Mouse (Mus musculus) heart, embryonic 12.5 days (tissue): Measurements from ENCODE around the gene Tbc1d2. TPM values are rescaled to one million over a fixed set of nuclear protein-coding genes. Genes with fewer than 3 reads are reported as not detected.
"Not testable (repeated sequence)": the region's sequence is repeated elsewhere in the genome, so short reads cannot be mapped to it uniquely, and the experiment has no call there.

Source experiments
- ATAC-seq: fragments of 200-750 bp; cut with Nextera tagmentation; 2 replicates; pipeline ENCODE4 v1.8.0; 2017; ENCODE audit warnings: moderate TSS enrichment, moderate library complexity; ENCODE audit not compliant: insufficient number of reproducible peaks, low FRiP score
- H3K27ac ChIP-seq: fragments of 300-500 bp; sonication (generic); 2 replicates; pipeline ENCODE4 v1.5.1; 2016; ENCODE audit warnings: mild to moderate bottlenecking, moderate library complexity; ENCODE audit not compliant: poor library complexity, severe bottlenecking
- H3K27me3 ChIP-seq: fragments of 300-500 bp; sonication (generic); replicated peaks from 2 replicates; pipeline ENCODE4 v1.6.1; 2016; ENCODE audit warnings: mild to moderate bottlenecking, moderate library complexity
- H3K36me3 ChIP-seq: fragments of 300-500 bp; sonication (generic); 2 replicates; pipeline ENCODE4 v1.6.1; 2016; ENCODE audit warnings: mild to moderate bottlenecking, moderate library complexity
- H3K4me1 ChIP-seq: fragments of 300-500 bp; sonication (generic); replicated peaks from 2 replicates; pipeline ENCODE4 v1.6.1; 2016; ENCODE audit warnings: mild to moderate bottlenecking
- H3K4me2 ChIP-seq: fragments of 300-500 bp; sonication (generic); 2 replicates; pipeline ENCODE4 v1.6.1; 2016; ENCODE audit warnings: mild to moderate bottlenecking, moderate library complexity
- H3K4me3 ChIP-seq: fragments of 300-500 bp; sonication (generic); 2 replicates; pipeline ENCODE4 v1.5.1; 2016; ENCODE audit warnings: mild to moderate bottlenecking
- H3K9ac ChIP-seq: fragments of 300-500 bp; sonication (generic); 2 replicates; pipeline ENCODE4 v1.6.1; 2016; ENCODE audit warnings: mild to moderate bottlenecking, moderate library complexity
- H3K9me3 ChIP-seq: fragments of 300-500 bp; sonication (generic); replicated peaks from 2 replicates; pipeline ENCODE4 v1.6.1; 2016; ENCODE audit warnings: mild to moderate bottlenecking, moderate library complexity
- WGBS: fragments of 180-500 bp; shearing (Covaris S2); methylation state at CpG from one replicate; pipeline ENCODE4 v1.1.7; 2016; 5-methylcytosine and 5-hydroxymethylcytosine counted together
- polyA plus RNA-seq: library from polyadenylated mRNA; unstranded; fragments of >200 nt; fragmentation: Nextera tagmentation; extraction: Ambion mirVana; gene quantifications from 2 replicates; pipeline ENCODE4 v1.2.1, GENCODE M21; 2016

Gene Tbc1d2
- polyA plus RNA-seq, 1 experiment from 2014 or later, result 0.51 TPM

- Histone ChIP-seq H3K9me3 (no peaks in the 10 kb centered on the region), H3K36me3 (no peaks in the 10 kb centered on the region), H3K27ac (no peak overlapping the region), H3K4me1 (peaks cover 23% of the 10 kb centered on the region), H3K4me2 (no peak overlapping the region), H3K27me3 (no peaks in the 10 kb centered on the region), H3K4me3 (no peak overlapping the region), H3K9ac (no peak overlapping the region)
- ATAC-seq, result no peak
- 72% methylated on average over 5 of the region's 5 CpGs for WGBS
Measured at GRCm38 (mm10) chr4:46589946-46590684, 59.9 kb downstream of the Tbc1d2 start.

GRCm38 (mm10) chr4:46589151-46589550 lies 60.9 kb downstream of the Tbc1d2 start:
- Histone ChIP-seq H3K9ac (no peak overlapping the region), H3K4me3 (no peak overlapping the region), H3K9me3 (no peaks in the 10 kb centered on the region), H3K27me3 (no peaks in the 10 kb centered on the region), H3K4me2 (no peak overlapping the region), H3K36me3 (no peaks in the 10 kb centered on the region), H3K4me1 (peaks cover 23% of the 10 kb centered on the region), H3K27ac (no peak overlapping the region)
- WGBS, result 76% methylated on average over 8 of the region's 8 CpGs
- no peak for ATAC-seq

GRCm38 (mm10) chr4:46586473-46586872 lies 63.5 kb downstream of the Tbc1d2 start:
- 72% methylated on average over 4 of the region's 4 CpGs for WGBS

GRCm38 (mm10) chr4:46585811-46586190 lies 64.2 kb downstream of the Tbc1d2 start:
- Histone ChIP-seq H3K9me3 (peaks cover 3% of the 10 kb centered on the region), H3K4me2 (no peak overlapping the region; the same call in 1 of the 2 replicates), H3K36me3 (no peaks in the 10 kb centered on the region), H3K27ac (no peak overlapping the region), H3K4me1 (peaks cover 23% of the 10 kb centered on the region), H3K4me3 (no peak overlapping the region), H3K9ac (no peak overlapping the region), H3K27me3 (no peaks in the 10 kb centered on the region)
- 49% methylated on average over 8 of the region's 8 CpGs for WGBS
- ATAC-seq, result no peak

More at GRCm38 (mm10) chr4:46586473-46586872, 63.5 kb downstream of the Tbc1d2 start:
- Histone ChIP-seq H3K9ac (no peak overlapping the region), H3K4me3 (no peak overlapping the region), H3K9me3 (peaks cover 2% of the 10 kb centered on the region; the same call in 1 of the 2 replicates), H3K27ac (no peak overlapping the region), H3K4me1 (peaks cover 23% of the 10 kb centered on the region), H3K4me2 (no peak overlapping the region), H3K36me3 (no peaks in the 10 kb centered on the region), H3K27me3 (no peaks in the 10 kb centered on the region)
- no peak for ATAC-seq

- peaks cover 23% of the 10 kb centered on the region for H3K4me1 ChIP-seq
- 75% methylated on average over 13 of the region's 13 CpGs for WGBS
- H3K9ac ChIP-seq, result no peak overlapping the region
- H3K4me3 ChIP-seq, result no peak overlapping the region
- peaks cover 3% of the 10 kb centered on the region for H3K9me3 ChIP-seq
- no peak for ATAC-seq
- H3K27ac ChIP-seq, result no peak overlapping the region
- H3K4me2 ChIP-seq, result no peak overlapping the region
- no peaks in the 10 kb centered on the region for H3K36me3 ChIP-seq
- H3K27me3 ChIP-seq, result no peaks in the 10 kb centered on the region
Measured at GRCm38 (mm10) chr4:46585041-46585810, 64.8 kb downstream of the Tbc1d2 start.

- H3K36me3 ChIP-seq, H3K9me3 ChIP-seq, H3K27me3 ChIP-seq, H3K4me2 ChIP-seq, ATAC-seq, H3K9ac ChIP-seq, H3K4me3 ChIP-seq, H3K27ac ChIP-seq: not testable (repeated sequence)
- WGBS, result 75% methylated on average over 3 of the region's 3 CpGs
- H3K4me1 ChIP-seq, result peaks cover 23% of the 10 kb centered on the region
Measured at GRCm38 (mm10) chr4:46584536-46584935, 65.5 kb downstream of the Tbc1d2 start.

- ATAC-seq, H3K36me3 ChIP-seq, H3K4me3 ChIP-seq, H3K9me3 ChIP-seq, H3K27ac ChIP-seq, H3K4me2 ChIP-seq, H3K9ac ChIP-seq, H3K27me3 ChIP-seq: not testable (repeated sequence)
- 89% methylated on average over 2 of the region's 6 CpGs for WGBS
- peaks cover 23% of the 10 kb centered on the region for H3K4me1 ChIP-seq
Measured at GRCm38 (mm10) chr4:46584084-46584483, 65.9 kb downstream of the Tbc1d2 start.

- ATAC-seq, result not testable (repeated sequence)
- H3K4me1 ChIP-seq, result peaks cover 15% of the 10 kb centered on the region
Measured at GRCm38 (mm10) chr4:46582024-46582423, 68.0 kb downstream of the Tbc1d2 start.

GRCm38 (mm10) chr4:46581577-46581976 lies 68.4 kb downstream of the Tbc1d2 start:
- H3K27me3 ChIP-seq, H3K4me2 ChIP-seq, H3K27ac ChIP-seq, ATAC-seq, H3K36me3 ChIP-seq, H3K9ac ChIP-seq, H3K9me3 ChIP-seq, H3K4me3 ChIP-seq: not testable (repeated sequence)
- 88% methylated on average over 22 of the region's 22 CpGs for WGBS
- peaks cover 13% of the 10 kb centered on the region for H3K4me1 ChIP-seq

More at GRCm38 (mm10) chr4:46582024-46582423, 68.0 kb downstream of the Tbc1d2 start:
- 81% methylated on average over 9 of the region's 9 CpGs for WGBS
- H3K9me3 ChIP-seq, H3K36me3 ChIP-seq, H3K27me3 ChIP-seq, H3K4me2 ChIP-seq, H3K27ac ChIP-seq, H3K4me3 ChIP-seq, H3K9ac ChIP-seq: not testable (repeated sequence)

- H3K4me3 ChIP-seq, H3K4me2 ChIP-seq, ATAC-seq, H3K4me1 ChIP-seq, H3K9ac ChIP-seq, H3K9me3 ChIP-seq, H3K27me3 ChIP-seq, H3K36me3 ChIP-seq, H3K27ac ChIP-seq: not testable (repeated sequence)
- 87% methylated on average over 15 of the region's 15 CpGs for whole genome bisulfite sequencing
Measured at GRCm38 (mm10) chr4:46580799-46581243, 69.2 kb downstream of the Tbc1d2 start.

- WGBS, result 89% methylated on average over 8 of the region's 8 CpGs
- not testable (repeated sequence) for H3K27ac ChIP-seq, H3K9me3 ChIP-seq, ATAC-seq, H3K27me3 ChIP-seq, H3K36me3 ChIP-seq, H3K4me2 ChIP-seq, H3K9ac ChIP-seq, H3K4me3 ChIP-seq
- H3K4me1 ChIP-seq, result peaks cover 10% of the 10 kb centered on the region
Measured at GRCm38 (mm10) chr4:46578796-46579346, 71.1 kb downstream of the Tbc1d2 start.
